Mouse (Mus musculus): ENCODE data around the gene Lrriq1.

DNA sequence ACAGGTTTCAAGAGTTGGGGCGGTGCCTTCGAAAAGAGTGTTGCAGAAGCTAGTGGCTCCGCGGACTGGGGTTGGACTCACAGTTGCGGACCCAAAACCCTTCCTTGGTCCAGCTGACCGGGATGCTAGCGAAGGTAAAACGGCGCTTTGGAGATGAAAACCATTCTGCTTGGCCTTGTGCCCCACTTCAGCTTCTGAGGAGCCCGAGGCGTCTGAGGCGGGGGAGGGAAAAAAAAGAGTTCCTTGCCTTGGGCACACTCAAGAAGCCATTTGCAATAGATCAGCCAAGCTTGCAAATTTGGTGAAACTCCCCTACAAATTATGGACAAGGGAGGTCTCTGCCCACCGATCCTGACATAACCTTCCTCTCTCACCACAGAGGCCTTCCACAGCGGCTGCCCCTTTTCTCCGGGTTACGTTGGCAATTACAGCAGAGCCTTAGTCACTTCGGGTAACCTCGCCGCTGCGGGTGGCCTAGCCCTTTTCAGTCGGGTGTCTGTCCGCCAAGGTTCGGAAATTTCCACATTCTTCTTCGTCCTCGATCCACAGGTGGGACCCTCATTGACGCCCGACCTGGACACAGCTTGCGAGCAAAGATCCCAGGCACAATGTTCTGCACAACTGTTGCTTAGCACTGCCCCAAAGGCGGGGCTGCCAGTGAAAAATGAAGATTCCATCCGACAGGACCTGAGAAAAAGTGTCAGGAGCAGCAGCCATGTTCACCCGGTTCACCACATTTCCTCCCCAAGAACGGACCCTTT, 206.2 kb downstream of the Lrriq1 start, which contains the start of gene Alx1:
- TF ChIP-seq CTCF (IDR thresholded peaks at IDR 0.05; ENCODE audit: low read depth) (no peak), EP300 (IDR thresholded peaks at IDR 0.05; ENCODE audit: low read depth) (no peak)
